Mouse (Mus musculus): ENCODE results near the gene Med6.

Med6 gene

DNA sequence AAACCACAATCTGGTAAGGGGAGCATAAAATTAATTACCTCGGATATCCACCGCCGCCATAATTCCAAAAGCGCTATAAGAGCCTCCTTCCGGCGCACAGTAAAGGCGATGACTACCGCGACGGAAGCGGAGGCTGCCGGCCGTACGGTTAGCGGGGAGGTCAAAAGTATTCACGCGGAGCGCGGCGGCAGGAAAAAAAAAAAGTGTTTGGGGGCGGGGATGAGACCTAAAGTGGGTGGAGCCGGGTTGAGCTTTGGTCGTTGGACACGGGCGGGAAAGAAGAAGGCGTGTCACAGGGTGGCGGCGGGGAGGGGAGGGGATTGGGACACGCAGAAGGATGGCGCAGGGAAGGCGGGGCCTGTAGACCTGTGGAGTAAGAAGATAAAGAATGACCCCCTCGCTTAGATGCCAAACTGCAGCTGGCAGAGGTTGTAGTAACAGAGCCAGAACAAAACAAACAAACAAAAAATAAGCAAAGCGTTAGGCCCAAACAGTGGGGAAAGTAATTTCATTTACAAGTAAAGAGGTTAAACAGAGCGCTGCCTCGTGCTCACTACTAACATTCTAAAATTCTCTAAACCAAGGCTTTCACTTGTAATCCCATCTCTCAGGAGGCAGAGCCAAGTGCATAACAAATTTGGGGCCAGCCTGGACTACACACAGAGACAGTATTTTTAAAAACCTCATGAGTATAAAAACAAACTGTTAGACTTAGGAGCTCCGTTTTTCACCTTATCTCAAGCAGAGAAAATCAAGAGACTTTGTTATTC lies at the start of gene Med6:
Gene Med6 (minus strand): TSS at position 107 of the 770 bp plus-strand sequence.
- DNase-seq (ENCODE audit: low read depth) = peak; percentile 99

DNA sequence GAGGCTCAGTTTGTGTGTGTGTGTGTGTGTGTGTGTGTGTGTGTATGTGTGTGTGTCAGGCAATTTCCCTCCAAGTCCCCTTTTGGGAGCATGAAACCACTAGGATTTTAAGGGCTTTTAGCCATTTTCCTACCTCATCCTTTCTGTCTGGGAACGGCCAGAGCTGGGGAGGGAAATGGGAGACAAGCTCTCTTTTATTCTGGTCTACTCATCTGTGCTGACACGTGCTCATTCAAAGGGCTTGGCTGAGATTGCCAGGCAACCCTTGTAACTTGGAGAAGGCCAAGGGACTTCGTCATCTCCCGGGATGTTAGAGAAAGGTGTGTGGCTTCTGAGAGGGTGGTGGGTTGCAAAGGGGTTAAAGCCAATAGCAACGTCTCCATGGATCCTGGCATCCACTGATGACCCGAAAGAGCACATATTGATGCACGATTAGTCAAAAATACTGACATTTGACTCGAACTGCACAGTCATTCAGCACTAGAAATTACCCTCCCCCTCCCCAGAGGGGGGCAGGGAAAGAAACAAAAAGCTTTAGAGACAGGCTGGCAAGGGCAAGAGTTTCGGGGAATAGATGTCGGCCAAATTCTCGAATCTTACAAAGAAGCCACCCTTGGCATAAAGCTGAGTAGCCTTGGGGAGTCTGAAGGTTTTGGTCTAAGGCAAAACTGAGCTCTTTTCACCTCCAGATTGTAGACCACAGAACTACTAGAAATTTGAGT lies 47.7 kb upstream of the Med6 start:
- no peak for DNase-seq (ENCODE audit: low read depth)

DNA sequence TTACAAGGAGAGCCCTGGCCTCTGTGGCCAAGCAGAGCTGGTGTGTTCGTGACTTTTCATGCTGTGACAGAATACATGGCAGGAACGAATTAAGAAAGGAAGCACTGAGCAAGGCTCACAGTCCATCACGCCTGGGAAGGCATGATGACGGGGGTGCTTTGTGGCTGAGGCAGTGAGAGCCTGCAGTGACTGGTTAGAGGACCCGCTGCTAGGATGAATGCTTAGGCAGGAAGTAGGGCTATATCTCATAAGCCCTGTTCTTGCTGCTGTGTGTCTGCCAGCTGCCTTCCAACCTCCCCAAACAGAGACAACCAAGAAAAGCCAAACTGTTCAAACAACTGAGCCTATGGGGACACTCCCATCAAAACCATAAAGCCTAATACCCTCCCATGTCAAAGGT lies 45.8 kb upstream of the Med6 start:
- peak; percentile 85 for DNase-seq (ENCODE audit: low read depth)

DNA sequence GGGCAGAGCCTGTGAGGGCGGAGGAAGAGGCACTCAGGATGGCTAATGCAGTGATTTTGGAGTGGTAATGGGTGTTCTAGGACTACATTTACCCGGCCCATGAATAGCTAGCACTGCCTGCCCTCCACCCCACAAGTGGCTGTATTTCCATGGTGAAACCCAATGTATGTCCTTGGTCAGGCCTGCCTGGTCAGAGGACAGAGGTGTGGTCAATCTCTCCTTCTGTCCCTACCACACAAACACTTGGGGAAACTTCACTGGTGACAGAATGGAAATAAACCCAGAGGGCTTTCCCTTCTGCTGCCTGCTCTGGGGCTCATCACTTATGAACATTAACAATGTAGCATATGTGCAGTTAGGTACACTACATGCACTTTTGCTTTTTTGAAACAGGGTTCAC lies 38.4 kb upstream of the Med6 start:
- no peak for DNase-seq (ENCODE audit: low read depth)

DNA sequence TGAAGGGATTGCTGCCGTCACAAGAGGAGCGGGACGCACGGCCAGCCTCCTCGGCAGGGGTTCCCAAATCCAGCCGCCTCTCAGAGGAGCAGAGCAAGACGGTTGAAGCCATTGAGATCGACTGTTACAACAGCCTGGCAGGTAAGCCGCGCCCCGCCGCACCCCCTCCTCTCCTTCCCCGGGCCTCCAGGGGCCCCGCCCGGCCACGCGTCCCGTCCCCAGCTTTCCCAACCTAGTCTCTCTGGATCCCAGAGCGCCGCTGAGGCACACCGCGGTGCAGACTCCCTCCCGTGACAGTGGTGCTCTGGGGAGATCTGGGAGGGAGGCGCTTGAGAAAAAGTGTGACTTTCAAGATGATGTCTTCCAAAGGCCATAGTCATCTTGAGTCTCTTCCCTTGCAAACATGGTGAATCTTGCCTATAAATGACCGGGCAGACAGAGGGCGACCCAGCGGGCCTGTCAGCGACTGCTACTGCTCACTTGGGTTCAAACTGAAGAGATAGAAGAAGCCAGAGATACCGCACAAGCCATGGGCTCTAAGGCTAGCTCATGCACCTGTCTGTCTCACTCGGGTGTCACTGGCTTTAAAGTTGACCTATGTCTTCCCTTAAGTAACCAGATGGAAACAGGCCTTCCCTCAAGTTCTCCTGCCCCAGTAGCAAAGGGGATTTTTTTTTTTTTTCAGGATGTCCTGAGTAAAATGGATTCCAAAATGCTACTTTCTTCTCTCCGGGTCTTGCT lies 37.0 kb upstream of the Med6 start:
- no peak for DNase-seq (ENCODE audit: low read depth)

DNA sequence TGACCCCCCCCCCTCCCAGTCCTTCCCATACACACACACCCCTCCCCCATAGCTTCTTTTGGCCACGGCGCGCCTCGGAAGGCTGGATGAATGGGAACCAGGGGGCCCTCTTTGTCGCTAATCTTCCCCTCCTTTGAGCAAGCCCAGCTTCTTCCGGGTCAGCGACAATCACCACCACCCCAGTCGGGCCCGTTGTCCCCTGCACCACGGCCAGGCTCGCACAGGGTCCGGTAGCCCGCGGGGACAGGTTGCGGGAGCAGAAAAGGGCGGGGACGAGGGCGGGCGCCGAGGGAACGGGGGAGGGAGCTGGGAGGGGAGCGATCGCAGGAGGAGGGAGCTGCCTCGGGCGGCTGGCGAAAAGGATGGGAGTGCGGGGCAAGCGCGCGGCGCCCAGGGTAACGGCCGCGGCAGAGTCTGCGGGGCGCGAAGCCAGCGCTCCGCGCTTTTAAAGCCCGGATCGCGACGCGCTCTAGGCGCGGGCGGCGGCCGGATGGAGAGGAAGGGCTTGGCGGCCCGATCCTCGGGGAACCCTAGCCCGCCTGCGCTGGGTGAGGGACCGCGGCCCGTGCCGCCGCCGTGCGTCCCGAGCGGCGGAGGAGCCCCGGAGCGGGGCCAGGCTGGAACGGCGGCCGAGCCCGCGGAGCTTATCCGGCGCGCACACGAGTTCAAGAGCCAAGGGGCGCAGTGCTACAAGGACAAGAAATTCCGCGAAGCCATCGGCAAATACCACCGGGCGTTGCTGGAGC lies 36.3 kb upstream of the Med6 start, which contains the start of gene Ttc9:
Gene Ttc9 (plus strand): TSS at position 335 of the 746 bp plus-strand sequence.
- no peak for DNase-seq (ENCODE audit: low read depth)

DNA sequence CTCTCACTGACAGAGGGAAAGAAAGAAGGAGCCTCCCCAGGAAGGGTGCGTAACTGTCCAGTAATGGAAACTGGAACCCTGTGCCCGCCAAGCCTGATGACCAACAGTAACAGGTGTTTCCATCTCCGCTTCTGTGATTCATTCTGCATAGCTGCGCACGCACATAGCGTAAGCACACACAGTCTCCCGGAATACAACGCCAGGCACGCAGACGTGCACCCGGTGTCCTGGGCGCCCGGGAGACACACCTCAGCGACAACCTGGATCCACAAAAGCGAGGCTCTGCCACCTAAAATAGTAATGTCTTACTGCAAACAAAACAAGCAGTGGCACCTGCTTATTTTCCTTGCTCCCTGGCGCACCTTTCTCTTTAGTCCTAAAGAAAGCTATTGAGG lies 35.7 kb upstream of the Med6 start:
- no peak for DNase-seq (ENCODE audit: low read depth)

DNA sequence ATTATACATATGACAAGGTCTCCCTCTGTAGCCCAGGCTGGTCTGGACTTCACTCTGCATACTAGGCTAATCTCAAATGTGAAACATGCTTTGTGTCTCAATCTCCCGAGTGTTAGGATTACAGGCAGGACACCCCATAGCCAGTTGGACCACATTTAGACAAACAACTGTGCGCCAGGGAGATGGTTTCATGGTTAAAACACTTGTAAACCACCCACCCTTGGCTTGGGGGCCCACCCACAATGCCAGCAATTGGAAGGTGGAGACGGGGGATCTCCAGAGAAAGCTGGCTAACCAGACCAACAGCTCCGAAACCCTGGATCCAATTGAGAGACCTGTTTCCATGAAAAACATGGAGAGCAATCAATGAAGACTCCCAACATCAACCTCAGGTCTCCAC lies 33.3 kb upstream of the Med6 start:
- no peak for DNase-seq (ENCODE audit: low read depth)

DNA sequence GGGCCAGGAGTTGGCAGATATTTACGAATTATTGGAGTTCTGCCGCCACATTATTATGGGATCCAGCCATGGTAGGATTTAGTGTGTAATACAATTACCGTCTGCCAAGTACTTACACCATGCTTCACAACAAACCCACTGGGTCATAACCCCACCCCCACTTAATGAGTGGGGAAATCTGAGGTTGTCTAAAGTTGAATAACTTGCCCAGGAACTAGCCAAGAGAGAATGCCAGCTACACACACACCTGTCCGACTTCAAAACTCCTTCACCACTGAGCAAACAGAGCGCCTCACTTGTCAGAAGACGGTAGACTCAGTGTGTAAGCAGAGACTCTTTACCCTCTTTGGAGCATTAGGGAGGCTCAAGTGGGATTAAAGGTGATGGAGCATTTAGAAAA lies 32.6 kb upstream of the Med6 start:
- no peak for DNase-seq (ENCODE audit: low read depth)

DNA sequence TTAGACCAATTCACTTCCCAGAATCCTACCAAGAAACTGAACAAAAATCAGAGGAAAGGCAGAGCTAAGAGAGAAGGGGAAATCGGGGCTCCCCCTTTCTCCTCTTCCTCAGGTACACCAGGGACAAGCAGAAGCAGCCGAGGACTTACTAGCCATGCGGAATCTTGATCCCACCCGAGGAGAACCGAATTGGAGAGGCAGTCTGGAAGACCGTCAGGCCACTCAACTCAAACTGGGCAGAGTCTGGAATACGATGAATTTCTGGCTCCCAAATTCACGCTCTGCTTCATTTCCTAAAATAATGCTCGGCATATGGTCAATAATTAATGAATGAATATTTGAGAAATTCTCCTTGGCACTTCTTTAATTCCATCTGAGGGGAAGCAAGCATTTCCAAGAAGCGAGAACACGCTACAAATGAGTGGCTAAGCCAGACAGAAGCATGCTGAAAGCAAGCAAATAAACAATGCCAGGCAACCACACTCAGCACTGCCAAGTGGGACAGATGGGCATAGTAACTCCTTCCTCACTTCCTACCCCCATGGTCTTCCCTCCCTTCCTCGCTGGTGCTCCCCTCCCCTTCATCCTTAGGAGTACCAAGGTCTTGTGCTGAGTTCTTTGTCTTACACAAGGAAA lies 31.5 kb upstream of the Med6 start:
- no peak for DNase-seq (ENCODE audit: low read depth)

DNA sequence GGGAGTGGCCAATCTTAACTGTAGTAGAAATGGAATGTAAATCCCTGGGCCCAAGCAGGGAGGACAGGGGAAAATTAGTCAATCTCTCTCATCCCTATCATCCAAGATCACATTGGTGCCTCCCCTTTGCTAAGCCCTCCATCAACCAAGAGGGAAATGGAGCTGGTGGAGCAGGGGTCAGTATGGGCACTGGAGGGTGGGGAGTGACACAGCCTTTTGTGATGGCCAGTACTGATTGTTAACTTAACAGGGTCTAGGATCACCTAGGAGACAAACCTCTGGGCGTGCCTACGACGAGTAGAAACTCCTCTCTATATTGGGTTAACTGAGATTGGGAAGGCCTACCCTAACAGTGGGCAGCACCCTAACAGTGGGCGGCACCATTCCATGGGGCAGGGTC lies 28.6 kb upstream of the Med6 start:
- no peak for DNase-seq (ENCODE audit: low read depth)

DNA sequence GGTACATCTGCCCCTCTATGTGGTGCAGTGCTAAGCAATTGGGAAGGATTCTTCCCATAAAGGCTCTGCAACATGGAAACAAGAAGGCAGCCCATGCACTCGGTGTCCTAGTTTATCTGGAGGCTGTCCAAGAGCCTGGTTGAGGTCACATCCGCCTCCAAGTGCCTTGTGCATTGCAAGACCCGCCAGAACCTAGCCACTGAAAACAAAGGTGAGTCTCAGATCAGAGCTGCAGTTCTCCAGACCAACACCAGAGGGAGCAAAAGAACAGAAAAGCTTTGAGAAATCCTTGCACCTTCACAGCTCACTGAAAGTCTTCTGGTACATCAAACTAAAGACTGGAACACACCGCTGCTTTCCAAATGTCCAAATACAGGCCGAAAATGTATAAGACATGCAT lies 24.5 kb upstream of the Med6 start:
- DNase-seq (ENCODE audit: low read depth) = peak; percentile 78

DNA sequence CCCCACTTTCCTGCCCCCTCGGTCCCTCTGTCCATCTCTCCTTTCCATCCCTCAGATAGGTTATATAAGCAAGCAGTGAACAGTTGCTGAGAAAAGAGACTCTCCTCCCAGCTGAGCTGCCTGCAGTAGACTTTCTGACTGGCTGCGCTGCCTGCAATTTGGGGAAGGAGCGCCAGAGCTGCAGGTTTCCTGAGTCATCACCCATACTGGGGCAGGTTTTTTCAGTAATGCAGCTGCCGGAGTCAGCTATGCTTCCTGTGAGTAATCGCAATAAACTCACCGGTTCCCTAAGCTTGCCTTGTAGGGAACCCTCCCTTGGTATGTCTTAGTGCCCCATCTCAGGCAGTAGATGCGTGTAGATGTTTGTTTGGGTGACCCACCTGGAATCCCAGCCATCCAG lies 22.2 kb upstream of the Med6 start:
- DNase-seq (ENCODE audit: low read depth) = peak; percentile 75

DNA sequence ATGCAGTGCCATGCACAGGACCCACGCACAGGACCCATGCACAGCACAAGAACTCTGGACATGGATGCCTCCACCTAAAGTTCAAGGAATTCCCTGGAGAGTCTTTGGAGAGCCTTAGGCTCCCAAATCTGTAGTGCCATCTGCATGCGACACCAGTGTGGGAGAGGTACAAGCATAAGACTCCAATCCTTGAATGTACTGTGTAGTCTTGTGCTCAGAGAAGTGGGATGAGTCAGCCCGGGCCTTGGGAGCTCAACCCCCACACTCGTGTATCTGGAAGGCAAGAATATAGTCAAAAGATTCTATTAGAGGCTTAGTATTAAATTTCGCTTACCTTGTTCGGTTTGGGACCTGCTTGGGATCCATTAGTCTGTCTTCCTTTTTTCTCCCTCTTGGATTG lies 21.0 kb upstream of the Med6 start:
- DNase-seq (ENCODE audit: low read depth) = no peak

DNA sequence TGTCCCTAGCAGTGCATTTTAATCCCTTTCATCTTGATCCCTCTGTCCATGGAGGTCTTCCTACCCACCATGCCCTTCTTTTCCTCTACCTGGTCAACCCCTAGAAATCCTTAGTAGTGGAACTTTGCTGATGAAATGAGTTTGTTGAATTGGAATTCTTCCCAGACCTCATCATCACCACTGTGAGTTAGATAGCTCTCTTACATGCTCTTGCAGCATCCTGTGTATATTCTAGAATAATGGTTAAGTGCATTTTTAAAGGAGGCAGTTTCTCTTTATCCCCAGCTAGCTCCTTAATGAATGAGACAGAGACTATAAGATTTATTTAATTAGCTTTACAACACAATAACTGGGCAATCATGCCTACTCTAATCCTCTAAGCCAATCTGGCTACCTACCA lies 14.6 kb upstream of the Med6 start:
- no peak for DNase-seq (ENCODE audit: low read depth)

DNA sequence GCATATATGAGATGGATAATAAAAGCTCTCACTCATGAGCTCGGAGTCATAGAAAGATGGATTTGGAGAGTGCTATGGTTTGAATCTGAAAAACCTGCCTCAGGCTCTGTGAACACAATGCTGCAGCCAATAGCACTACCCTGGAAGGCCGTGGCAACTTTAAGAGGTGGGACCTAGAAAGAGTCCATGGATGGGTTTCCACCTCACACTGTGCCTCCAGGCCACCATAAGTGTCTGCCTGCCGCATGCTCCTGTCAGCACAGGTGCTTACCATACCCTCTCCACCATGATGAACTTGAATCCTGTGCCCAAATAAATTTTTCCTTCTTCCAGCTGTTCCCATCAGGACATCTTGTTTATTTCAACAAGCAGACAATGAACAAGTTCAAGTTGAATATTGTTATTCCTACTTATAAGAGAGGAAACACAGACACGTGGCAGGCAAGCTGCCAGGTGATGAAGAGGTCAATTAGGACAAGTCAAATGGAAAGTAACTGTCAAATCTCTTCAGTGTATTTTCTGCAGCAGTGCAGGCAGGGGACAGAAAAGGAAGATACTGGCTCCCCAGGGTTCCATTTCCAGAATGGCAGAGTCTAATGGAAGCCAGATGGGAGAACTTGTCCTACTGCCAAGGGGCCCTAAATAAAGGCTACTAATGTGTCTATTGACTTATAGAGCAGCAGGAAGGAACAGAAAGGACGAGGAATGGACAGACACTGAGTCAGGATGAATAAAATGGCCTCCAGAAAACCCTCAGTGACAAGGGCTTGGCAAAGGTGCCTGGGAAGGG lies 10.4 kb upstream of the Med6 start:
- DNase-seq (ENCODE audit: low read depth) = no peak

DNA sequence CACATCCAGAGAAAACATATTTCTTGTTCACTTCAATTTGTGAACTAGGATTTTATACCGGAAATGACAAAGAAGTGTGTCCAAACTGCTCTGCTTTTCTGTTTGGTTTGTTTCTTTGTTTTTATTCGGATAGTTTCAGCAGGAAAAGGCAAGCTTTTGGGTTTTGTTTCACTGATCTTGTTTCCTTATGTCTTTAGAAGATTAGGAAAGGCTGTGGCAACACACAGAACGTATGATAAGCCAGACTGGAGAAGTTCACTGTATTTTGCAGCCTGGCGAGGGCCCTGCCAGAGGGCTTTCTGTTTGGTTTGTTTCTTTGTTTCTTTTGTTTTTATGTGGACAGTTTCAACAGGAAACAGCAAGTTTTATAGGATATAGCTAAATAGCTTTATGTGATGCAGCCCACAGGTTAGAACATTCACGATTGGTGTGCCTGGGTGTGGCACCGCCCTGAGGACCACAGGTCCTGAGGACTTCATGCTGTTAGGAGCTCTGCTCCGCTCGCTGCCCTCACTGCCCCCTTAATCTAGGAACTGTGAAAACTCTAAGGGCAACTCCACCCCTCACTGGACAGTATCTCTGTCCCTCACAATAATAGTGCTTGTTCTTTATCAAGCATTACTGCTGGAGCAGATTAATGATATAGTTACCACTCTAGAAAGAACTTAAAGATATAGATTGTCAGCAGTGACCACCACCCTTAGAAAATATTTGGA lies 1.9 kb upstream of the Med6 start:
- peak; percentile 4 for DNase-seq (ENCODE audit: low read depth)

DNA sequence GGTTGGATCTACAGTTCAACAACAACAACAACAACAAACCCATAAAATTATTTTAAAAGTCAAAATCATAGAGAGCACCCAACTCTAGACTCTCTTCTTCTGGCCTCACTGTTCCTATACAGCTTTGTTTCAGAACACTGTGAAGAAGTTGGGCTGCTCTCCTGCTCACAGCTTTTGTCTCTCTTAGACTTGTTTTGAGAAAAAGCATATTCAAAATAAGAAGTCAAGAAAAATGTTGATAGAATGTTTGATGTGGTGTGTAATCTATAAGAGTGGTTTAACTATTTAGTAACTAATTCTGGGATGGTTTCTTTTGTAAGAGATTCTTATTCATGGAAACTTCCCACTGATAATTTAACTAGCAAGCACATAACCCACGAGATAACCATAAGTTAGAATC lies 26.4 kb downstream of the Med6 start, which contains the start of gene Adam21:
Gene Adam21 (minus strand): TSS at position 101 of the 400 bp plus-strand sequence.
- DNase-seq (ENCODE audit: low read depth) = no peak

DNA sequence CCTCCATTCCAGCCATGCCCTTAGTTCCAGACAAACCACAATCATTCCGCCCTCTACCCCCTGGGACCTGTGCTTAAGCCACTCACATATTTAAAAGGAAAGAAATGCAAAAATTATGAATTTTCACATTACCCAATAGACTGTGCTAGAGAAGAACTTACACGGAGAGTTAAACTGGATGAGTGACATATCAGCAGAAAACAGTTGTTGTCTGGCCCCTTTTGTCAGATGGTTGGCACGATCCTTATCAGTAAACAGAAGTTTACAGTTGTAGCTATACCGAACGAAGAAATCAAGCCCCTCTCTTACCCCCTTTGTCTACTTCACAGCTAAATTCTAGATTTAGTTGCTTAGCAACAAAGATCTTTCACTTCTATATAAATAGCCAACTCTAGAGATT lies 26.9 kb downstream of the Med6 start:
- DNase-seq (ENCODE audit: low read depth) = no peak

DNA sequence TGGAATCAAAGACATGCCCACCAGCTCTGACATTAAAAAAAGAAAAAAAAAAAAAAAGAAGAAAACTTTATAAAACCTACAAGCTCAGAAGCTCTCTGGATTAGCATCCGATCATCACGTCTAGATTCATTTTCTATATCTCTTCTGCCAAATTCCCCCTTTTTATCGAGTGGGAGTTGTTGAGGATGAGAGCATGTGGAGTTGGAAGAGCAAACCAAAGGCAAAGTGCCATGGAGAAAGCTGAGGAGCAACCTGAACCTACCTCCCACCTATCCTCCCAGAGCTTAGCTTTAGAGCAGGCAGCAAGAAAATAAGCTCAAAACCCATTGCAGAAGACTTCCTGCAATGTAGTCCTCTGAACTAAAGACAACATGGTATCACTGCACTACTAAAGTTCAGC lies 30.6 kb downstream of the Med6 start:
- no peak for DNase-seq (ENCODE audit: low read depth)

Measured in 416B (cell line).